Mouse (Mus musculus): ENCODE data around the gene Tsga10ip. TPM values are rescaled to one million over a fixed set of nuclear protein-coding genes. Genes with fewer than 3 reads are reported as not detected.
A peak's percentile ranks its signal among the peaks of the same experiment; 100 is the strongest.

Gene Tsga10ip
- polyA plus RNA-seq, 1 experiment from 2014 or later = 0.45 TPM

DNA sequence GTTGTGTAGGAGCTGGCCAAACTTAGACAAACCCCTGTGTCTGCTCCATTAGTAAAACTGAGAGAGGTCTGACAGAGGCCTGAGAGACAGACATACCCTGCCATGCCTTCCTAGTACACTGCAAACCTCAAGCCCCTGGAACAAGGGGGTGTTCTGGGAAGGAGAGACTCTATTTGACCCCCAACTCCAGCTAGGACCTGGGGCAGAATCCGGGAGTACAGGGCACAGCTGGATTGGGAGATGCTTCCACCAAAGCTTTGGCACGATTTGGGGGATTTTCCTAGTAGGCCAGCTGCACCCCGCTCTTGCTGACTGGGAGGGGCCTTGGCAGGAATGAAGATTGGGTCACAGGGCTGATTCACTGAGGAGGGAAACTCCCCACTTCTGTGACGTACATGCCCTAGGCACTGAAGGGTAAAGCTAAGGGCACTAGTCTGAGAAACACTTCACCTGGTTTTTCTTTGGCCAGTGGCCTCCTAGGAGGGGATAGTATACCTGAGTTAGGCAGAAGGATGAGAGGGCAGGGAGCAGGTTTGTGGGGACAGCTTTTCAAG lies 29.7 kb upstream of the Tsga10ip start:
- ATAC-seq (ENCODE audit: insufficient number of reproducible peaks, insufficient read depth, low FRiP score, low TSS enrichment) = no peak
- H3K27ac ChIP-seq = peak overlapping the region; percentile 46; the same call in 1 of the 2 replicates
- H3K36me3 ChIP-seq = peaks cover 8% of the 10 kb centered on the region
- H3K4me3 ChIP-seq = no peak overlapping the region
- H3K27me3 ChIP-seq = no peaks in the 10 kb centered on the region
- H3K4me2 ChIP-seq (replicated peaks) = no peak overlapping the region
- H3K4me1 ChIP-seq = peaks cover 20% of the 10 kb centered on the region
- no peaks in the 10 kb centered on the region for H3K9me3 ChIP-seq
- H3K9ac ChIP-seq = no peak overlapping the region
- 68% methylated on average over 4 of the region's 4 CpGs for WGBS

DNA sequence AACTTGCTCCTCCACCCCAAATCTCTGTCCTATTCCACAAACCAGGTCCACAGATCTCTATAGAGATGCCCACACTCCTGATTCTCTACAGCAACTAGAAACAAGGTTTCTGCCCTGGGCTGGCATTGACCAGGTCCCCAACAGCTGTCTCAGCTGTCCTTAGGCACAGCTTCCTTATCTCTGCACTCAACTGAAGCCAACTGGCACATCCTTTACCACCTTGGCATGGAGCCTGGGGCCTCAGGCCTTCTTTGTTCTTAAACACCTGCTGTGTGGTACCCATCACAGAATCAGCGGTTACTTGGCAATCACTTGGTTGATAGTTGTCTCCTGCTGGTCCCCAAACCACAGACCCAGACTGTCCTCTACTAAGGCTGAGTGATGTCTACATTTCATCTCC lies 28.1 kb upstream of the Tsga10ip start:
- Histone ChIP-seq H3K36me3 (peaks cover 20% of the 10 kb centered on the region), H3K27ac (no peak overlapping the region), H3K4me3 (no peak overlapping the region), H3K27me3 (no peaks in the 10 kb centered on the region), H3K4me1 (peaks cover 33% of the 10 kb centered on the region), H3K4me2 (replicated peaks) (no peak overlapping the region), H3K9ac (no peak overlapping the region), H3K9me3 (no peaks in the 10 kb centered on the region)
- whole genome bisulfite sequencing = 81% methylated on average over 1 of the region's 1 CpGs
- no peak for ATAC-seq (ENCODE audit: insufficient number of reproducible peaks, insufficient read depth, low FRiP score, low TSS enrichment)

DNA sequence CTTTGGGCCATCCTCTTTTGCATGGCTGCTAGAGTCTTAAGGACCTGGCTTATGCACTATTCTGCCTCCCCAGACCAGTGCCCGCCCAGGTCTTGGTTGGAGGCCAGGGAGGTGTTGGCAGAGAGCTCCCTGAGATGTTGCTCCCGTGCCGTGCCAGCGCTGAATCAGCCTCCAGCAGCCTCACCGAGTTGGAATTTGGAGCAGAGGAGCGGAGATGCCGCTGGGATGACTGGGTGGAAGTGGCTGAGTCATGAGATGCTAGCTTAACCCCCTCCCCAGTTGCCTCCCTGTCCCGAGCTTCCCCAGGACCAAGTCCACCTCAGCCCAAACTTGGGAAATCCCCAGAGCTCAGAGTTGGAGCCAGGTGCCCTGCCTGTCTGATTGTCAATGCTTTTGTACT lies 27.5 kb upstream of the Tsga10ip start:
- H3K27ac ChIP-seq = no peak overlapping the region
- 78% methylated on average over 8 of the region's 8 CpGs for WGBS
- peaks cover 20% of the 10 kb centered on the region for H3K36me3 ChIP-seq
- ATAC-seq (ENCODE audit: insufficient number of reproducible peaks, insufficient read depth, low FRiP score, low TSS enrichment) = no peak
- H3K9me3 ChIP-seq = no peaks in the 10 kb centered on the region
- no peak overlapping the region for H3K9ac ChIP-seq
- H3K4me1 ChIP-seq = peaks cover 33% of the 10 kb centered on the region
- no peaks in the 10 kb centered on the region for H3K27me3 ChIP-seq
- no peak overlapping the region for H3K4me3 ChIP-seq
- H3K4me2 ChIP-seq (replicated peaks) = no peak overlapping the region

GRCm38 (mm10) chr19:5429219-5429618 lies 26.9 kb upstream of the Tsga10ip start:
- no peak overlapping the region for H3K4me2 ChIP-seq (replicated peaks)
- WGBS = 85% methylated on average over 4 of the region's 4 CpGs
- peaks cover 20% of the 10 kb centered on the region for H3K36me3 ChIP-seq
- H3K4me3 ChIP-seq = no peak overlapping the region
- no peak overlapping the region for H3K27ac ChIP-seq
- no peaks in the 10 kb centered on the region for H3K27me3 ChIP-seq
- no peaks in the 10 kb centered on the region for H3K9me3 ChIP-seq
- H3K4me1 ChIP-seq = peaks cover 33% of the 10 kb centered on the region
- ATAC-seq (ENCODE audit: insufficient number of reproducible peaks, insufficient read depth, low FRiP score, low TSS enrichment) = no peak
- H3K9ac ChIP-seq = no peak overlapping the region

DNA sequence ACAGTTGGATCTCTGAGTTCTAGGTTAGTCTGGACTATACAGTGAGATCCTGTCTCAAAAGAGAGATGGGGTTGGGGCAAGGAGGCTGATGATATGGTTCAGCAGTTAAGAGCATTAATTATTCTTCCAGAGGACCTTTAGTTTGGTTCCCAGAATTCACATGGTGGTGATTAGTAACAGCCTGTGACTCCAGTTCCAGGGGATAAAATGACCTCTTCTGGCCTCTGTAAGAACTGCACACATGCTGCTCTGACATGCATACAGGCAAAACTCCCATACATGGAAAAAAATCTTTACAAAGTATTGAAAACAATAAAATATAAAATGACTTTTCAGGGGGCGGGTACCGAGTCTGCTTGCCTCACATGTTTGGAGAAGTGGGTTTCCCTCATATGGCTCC lies 25.8 kb upstream of the Tsga10ip start:
- Histone ChIP-seq H3K9me3 (no peaks in the 10 kb centered on the region), H3K27ac (no peak overlapping the region), H3K4me2 (replicated peaks) (no peak overlapping the region), H3K4me1 (peaks cover 32% of the 10 kb centered on the region), H3K36me3 (peaks cover 21% of the 10 kb centered on the region), H3K9ac (no peak overlapping the region), H3K4me3 (no peak overlapping the region), H3K27me3 (no peaks in the 10 kb centered on the region)
- WGBS = 94% methylated on average over 2 of the region's 2 CpGs
- no peak for ATAC-seq (ENCODE audit: insufficient number of reproducible peaks, insufficient read depth, low FRiP score, low TSS enrichment)

- WGBS = 93% methylated on average over 13 of the region's 13 CpGs
- Histone ChIP-seq H3K4me3 (0 out of 2 replicates have a peak overlapping the region, but pooled peaks have one; percentile 80), H3K27me3 (no peaks in the 10 kb centered on the region), H3K4me1 (peaks cover 28% of the 10 kb centered on the region), H3K9me3 (no peaks in the 10 kb centered on the region), H3K36me3 (peaks cover 34% of the 10 kb centered on the region), H3K27ac (no peak overlapping the region), H3K9ac (peak overlapping the region; percentile 81; the same call in 1 of the 2 replicates), H3K4me2 (replicated peaks) (peak overlapping the region; percentile 88)
- ATAC-seq (ENCODE audit: insufficient number of reproducible peaks, insufficient read depth, low FRiP score, low TSS enrichment) = no peak
Measured at GRCm38 (mm10) chr19:5426640-5427290, 24.4 kb upstream of the Tsga10ip start.

DNA sequence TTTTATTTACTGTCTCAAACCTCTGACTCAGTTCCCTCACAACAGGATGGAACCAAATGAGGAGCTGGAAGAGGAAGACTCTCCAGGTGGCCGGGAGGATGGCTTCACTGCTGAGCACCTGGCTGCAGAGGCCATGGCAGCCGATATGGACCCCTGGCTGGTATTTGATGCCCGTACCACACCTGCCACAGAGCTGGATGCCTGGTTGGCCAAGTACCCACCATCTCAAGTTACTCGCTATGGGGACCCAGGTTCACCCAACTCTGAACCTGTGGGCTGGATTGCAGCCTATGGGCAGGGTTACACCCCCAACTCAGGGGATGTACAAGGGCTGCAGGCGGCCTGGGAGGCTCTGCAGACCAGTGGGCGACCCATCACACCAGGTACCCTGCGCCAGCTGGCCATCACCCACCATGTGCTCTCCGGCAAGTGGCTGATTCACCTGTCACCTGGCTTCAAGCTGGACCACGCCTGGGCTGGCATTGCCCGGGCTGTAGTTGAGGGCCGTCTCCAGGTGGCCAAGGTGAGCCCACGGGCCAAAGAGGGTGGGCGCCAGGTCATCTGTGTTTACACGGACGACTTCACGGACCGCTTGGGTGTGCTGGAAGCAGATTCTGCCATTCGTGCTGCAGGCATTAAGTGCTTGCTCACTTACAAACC lies 23.7 kb upstream of the Tsga10ip start:
- Histone ChIP-seq H3K9ac (peak overlapping the region; percentile 81), H3K4me3 (peak overlapping the region; percentile 80), H3K27me3 (no peaks in the 10 kb centered on the region), H3K9me3 (no peaks in the 10 kb centered on the region), H3K27ac (peak overlapping the region; percentile 74), H3K36me3 (peaks cover 41% of the 10 kb centered on the region), H3K4me1 (peaks cover 28% of the 10 kb centered on the region), H3K4me2 (replicated peaks) (peak overlapping the region; percentile 88)
- WGBS = 89% methylated on average over 18 of the region's 18 CpGs
- no peak for ATAC-seq (ENCODE audit: insufficient number of reproducible peaks, insufficient read depth, low FRiP score, low TSS enrichment)

DNA sequence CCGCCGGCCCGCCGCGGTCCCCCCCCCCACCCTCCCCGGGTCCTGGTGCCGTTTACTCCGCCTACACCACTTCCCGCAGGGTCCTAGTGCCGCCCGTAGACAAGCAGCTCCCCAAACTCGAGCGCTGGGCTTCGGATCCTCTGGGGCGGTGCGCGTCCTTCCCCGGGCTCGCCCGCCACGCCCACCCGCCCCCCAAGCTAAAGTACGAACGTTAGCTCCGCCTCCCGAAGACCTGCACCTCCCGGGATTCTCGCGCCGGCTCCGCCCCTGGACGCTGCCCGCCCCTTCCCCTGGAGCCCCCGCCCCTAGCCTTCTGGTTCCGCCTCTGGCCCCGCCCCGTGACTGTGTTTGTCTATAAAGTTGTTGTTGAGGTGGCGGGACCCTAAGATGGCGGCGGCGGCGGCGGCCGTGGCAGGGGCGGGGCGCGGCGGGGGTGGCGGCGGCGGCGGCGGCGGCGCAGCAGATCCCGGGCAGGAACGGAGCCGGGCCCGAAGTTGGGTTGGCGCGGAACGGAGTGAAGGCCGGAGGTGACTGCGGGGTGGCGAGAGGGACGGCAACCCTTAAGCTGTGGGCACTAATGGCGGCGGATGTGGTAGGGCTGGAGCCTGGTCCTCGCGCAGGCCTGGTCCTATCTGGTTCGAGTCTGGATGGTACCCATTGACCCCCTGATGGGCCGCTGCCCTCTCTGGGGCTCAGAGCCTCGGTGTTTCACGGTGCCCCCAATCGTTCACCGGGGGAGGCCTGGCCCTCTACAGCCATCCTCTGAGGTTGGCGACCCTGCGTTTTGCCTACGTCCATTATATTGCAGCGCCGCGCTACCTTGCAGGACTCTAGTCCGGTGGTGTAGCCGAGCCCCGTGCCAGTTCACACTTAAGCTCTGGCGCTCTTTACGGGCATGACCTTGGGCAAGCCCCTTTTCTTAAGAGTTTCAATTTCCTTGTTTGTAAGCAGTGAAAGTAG lies 22.7 kb upstream of the Tsga10ip start, which contains the start of the genes Drap1 and AI837181:
Drap1 (minus strand) TSS at position 198 of the 960 bp plus-strand sequence.
AI837181 (plus strand) TSS at position 363 of the 960 bp plus-strand sequence.
- H3K27ac ChIP-seq = peak within 1 kb of the TSS; percentile 89
- peak within 1 kb of the TSS; percentile 88 for H3K4me2 ChIP-seq (replicated peaks)
- peak within 1 kb of the TSS; percentile 80 for H3K4me3 ChIP-seq
- no peaks in the 10 kb centered on the region for H3K9me3 ChIP-seq
- H3K4me1 ChIP-seq = peaks cover 28% of the 10 kb centered on the region
- H3K36me3 ChIP-seq = peaks cover 51% of the 10 kb centered on the region
- no peaks in the 10 kb centered on the region for H3K27me3 ChIP-seq
- under 1% methylated on average over 67 of the region's 87 CpGs for WGBS
- H3K9ac ChIP-seq = peak within 1 kb of the TSS; percentile 81
- ATAC-seq (ENCODE audit: insufficient number of reproducible peaks, insufficient read depth, low FRiP score, low TSS enrichment) = peak; percentile 93

DNA sequence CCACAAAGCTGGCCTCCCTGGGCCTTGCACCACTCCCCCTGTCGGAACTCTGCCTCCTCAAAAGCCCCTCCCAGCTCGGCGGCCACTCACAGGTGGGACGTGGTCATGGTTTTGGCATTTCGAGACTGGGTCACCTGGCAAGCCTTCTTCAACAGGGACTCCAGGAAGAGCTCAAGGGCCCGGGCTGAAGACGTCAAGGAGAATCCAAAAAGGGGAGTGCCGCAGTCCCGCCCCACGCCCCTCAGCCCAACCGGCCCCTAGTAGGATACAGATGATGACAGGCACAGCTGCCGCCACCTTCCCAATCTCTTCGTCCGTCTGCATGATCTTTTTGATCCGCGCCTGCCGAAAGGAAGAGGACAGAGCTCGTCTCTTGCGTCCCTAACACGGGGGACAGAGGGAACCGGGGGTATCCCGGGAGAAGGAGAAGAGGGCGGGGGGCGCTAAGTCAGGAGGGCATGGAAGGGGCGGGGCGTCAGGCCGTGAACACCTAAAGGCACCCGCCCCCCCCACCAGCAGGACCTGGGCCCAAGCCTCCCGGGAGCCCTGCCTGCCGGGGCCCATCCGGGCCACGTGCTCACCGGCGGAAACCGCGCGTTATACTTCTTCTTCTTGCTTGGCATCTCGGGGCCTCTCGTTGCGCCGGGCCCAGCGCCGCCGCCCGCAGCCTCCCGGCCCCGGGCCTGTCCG lies 21.9 kb upstream of the Tsga10ip start:
- H3K36me3 ChIP-seq = peaks cover 56% of the 10 kb centered on the region
- H3K4me3 ChIP-seq = peak overlapping the region; percentile 80
- H3K9ac ChIP-seq = peak overlapping the region; percentile 81
- peak overlapping the region; percentile 88 for H3K4me2 ChIP-seq (replicated peaks)
- peak; percentile 20; the same call in 1 of the 2 replicates for ATAC-seq (ENCODE audit: insufficient number of reproducible peaks, insufficient read depth, low FRiP score, low TSS enrichment)
- no peaks in the 10 kb centered on the region for H3K27me3 ChIP-seq
- no peaks in the 10 kb centered on the region for H3K9me3 ChIP-seq
- 1% methylated on average over 36 of the region's 48 CpGs for WGBS
- H3K4me1 ChIP-seq = peaks cover 28% of the 10 kb centered on the region
- H3K27ac ChIP-seq = peak overlapping the region; percentile 89

DNA sequence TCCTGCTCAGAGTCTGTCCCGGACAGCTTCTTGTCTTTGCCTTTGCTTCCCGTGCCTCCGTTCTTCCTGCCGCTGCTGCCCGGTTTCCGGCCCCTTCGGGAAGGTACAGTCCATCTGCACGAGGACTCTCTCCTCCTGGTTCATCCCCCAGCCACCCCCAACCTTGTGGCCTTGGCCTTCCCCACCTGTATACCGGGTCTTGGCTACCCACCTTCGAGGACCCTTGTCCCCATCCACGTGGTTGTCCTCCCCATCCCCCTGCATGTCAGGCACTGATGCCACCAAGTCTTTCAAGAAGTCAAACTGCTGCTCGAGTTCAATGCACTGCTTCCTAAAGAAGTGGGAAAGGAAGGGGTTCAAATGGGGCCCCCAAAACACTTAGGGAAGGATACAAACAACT lies 21.2 kb upstream of the Tsga10ip start:
- no peak for ATAC-seq (ENCODE audit: insufficient number of reproducible peaks, insufficient read depth, low FRiP score, low TSS enrichment)
- Histone ChIP-seq H3K4me1 (peaks cover 28% of the 10 kb centered on the region), H3K4me2 (replicated peaks) (peak overlapping the region; percentile 88), H3K9ac (peak overlapping the region; percentile 81), H3K27ac (peak overlapping the region; percentile 89; the same call in 1 of the 2 replicates), H3K4me3 (peak overlapping the region; percentile 80), H3K36me3 (peaks cover 59% of the 10 kb centered on the region), H3K9me3 (no peaks in the 10 kb centered on the region), H3K27me3 (no peaks in the 10 kb centered on the region)
- 65% methylated on average over 12 of the region's 12 CpGs for WGBS
